Mouse (Mus musculus): Measurements from ENCODE around the gene Chrna4. TPM values are rescaled to one million over a fixed set of nuclear protein-coding genes. Genes with fewer than 3 reads are reported as not detected.
A peak's percentile ranks its signal among the peaks of the same experiment; 100 is the strongest.

Chrna4 gene
- total RNA-seq, 2 experiments from 2014 or later = not detected

DNA sequence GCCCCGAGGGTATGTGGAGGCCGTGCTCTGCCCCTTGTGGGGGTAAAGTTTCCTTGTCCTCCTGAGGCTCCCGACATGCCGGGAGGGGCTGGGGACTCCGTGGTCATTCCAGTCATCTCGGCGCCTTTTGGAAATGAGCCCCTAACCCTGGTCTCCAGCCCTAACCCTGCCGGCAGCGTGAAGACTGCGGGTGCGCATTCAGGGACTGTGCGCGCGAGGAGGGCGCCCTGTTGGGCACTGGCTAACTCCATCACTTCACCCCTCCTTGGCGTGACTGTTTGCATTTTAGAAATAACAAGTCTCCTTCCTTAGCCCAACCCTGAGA lies 4.0 kb downstream of the Chrna4 start:
- intact Hi-C loops (cut with DNase I) = no loop called here
- no peak for DNase-seq (ENCODE audit: low spot score)

DNA sequence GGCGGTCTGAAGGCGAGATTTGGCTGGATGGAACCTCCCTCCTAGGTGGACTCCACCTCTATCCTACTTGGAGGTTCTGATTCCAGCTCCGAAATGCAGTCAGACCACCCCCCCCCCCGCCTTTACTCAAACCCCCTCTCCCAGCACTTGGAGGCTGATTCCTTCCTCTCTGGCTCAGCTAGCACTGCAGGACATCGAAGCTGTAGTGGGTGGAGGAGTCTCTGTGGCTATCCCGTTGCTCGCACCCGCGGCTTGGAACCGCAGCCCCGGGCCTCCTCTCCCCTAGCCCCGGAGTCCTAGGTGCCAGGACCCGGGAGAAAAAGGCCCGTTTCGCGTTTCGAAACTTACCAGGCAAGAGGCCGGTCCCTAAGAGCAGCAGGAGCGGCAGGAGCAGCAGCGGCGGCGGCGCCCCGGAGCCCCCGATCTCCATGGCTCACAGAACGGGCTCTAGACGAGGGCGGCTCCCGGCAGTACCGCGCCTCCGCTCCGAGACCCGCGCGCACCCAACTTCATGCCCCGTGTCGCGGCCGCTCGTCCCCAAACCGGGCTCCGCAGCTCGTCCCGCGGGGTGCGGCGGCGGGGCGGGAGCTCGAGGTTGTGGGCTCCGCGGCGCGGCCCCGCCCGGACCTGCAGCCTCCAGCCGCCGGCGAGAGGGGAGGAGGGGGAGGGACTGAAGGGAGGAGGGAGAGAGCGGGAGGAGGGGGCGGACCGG lies 4.5 kb downstream of the Chrna4 start:
- no peak for DNase-seq (ENCODE audit: low spot score)
- intact Hi-C loops (cut with DNase I) = no loop called here

DNA sequence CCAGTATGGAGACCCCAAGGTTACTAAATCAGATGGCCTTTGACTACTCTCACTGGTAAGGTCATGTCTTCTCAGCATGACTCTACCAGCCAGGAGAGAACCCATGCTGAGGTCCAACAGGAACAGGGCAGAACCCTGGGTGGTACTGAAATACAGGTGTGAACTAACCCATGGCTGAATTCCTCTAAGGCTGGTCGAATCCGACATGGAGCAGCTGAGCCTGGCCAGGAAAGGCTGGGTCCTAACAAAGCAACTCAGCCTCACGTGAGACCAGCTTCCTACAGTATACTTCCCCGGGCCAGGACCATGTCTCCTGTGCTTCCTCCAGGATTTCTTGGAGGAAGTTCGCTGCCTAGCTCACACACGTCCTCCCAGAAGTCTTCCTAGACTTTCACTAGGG lies 6.8 kb downstream of the Chrna4 start:
- DNase-seq (ENCODE audit: low spot score) = no peak

DNA sequence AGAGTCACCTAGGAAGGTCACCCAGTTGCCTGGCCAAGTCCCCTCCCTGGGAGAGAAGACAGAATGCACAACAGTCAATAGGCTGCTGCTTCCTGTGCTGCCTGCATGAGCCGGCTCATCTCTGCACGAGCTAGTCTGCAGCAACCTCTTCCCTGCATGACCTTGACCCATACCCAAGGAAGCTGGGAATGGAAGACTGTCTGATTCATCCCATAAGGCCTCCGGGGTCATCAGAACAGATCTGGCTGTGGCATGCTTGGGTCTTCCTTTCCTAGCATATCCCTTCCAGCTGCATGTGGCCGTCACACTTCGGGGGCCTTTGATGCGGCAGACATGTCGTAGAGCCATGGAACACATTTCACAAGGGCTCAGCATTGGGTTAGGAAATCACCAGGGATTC lies 8.2 kb downstream of the Chrna4 start:
- intact Hi-C loops (cut with DNase I) = no loop called here
- no peak for DNase-seq (ENCODE audit: low spot score)

More for the DNA sequence above, 6.8 kb downstream of the Chrna4 start:
- intact Hi-C loops (cut with DNase I) = no loop called here

DNA sequence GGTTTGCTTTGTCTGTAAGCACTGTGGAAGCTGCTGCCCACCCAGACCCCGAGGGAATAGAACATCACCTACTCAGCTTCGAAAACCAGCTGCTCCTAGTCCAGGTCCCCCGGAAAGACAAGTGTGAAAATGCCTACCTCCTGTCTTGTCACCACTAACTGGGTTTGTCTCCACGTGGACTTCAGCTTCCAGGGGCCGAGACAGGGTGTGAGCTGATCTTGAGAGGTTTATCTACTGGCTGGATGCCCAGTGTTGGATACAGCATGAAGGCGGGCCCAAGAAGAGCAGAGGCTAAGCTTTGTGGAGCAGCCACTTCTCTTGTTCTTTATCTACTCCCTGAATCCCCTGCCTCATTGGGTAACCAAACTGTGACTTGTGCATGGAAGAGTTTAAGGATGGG lies 10.0 kb downstream of the Chrna4 start:
- intact Hi-C loops (cut with DNase I) = no loop called here
- no peak for DNase-seq (ENCODE audit: low spot score)

DNA sequence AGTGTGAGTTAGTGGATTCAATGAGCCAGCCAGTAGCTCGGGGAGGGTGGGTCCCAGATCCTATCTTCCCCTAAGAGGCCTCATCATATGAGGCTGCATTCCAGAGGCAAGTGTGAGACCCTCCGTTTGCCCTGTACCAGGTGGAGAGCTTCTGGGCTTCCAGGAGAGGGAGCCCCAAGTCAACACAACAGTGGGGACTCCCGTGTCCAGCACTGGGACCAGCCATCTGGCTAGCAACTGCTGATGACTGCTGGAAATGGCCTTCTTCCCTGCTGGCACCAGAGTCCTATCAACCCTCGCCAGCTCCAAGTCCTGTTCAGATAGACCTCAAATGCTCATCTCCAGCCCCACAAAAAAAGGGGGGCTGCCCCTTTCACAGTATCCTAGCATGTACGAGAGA lies 10.9 kb downstream of the Chrna4 start:
- DNase-seq (ENCODE audit: low spot score) = peak; percentile 8
- intact Hi-C loops (cut with DNase I) = no loop called here

DNA sequence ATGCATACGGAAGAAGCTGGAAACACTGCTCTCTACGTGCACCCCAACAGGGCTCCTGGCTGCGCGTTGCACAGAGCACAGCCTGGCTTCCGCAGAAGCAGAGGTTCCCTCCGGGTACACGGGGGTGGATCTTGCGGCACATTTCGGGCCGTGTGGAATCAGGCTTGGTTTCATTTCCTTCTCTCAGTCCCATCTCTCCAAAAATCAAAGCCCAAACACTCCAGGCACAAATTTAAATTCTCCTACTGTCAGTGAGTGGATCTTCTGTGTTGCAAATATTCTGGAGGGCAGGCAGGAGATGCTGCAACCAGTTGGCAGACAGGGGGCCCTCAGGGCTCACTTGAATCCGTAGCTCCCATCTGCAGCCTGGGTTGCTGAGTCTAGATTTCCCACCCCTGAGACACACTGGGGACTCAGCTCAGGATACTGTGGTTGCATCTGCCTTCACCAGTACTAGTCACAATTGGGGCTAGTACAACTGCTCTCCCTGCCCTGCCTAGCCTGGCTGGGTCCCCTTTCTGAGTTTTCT lies 11.9 kb downstream of the Chrna4 start:
- no peak for DNase-seq (ENCODE audit: low spot score)
- intact Hi-C loops (cut with DNase I) = no loop called here

DNA sequence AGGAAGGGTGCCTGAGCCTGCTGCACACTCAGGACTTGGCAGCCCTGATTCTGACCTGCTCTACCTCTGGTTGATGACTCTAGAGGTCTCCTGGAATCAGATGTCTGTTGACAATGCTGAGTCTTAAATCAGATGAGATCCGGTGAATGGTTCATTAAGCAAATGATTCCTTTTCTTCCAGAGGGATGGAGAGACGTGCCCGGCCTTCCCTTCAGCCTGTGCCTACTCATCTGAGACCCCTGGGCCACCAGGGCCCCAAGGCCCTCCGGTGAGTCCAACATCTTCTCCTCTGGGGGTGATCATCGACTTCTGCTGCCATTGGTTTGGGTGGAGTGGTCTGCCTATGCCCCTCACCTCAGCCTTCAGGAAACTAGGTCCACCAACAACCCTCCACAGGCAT lies 35.0 kb downstream of the Chrna4 start:
- DNase-seq (ENCODE audit: low spot score) = no peak
- intact Hi-C loops (cut with DNase I) = no loop called here

DNA sequence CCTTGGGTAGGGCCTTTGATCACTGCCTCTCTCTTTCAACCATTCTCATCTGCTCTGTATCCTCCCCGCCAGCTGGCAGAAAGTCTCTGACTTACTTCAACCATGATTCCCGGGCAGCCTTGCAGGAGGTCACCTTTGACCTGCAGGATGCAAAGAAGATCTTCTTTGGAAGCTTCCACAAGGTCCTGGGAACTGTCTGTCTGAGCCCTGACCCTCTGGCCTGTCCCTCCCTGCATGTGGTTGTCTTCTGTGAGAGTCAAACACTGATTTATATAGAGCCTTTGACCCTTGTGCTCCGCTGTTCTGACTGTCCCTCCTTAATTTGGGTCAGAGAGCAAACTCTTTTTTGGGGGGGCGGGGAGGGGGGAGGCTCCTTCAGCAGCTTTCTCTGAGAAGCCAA lies 36.3 kb downstream of the Chrna4 start:
- intact Hi-C loops (cut with DNase I) = no loop called here
- DNase-seq (ENCODE audit: low spot score) = no peak

DNA sequence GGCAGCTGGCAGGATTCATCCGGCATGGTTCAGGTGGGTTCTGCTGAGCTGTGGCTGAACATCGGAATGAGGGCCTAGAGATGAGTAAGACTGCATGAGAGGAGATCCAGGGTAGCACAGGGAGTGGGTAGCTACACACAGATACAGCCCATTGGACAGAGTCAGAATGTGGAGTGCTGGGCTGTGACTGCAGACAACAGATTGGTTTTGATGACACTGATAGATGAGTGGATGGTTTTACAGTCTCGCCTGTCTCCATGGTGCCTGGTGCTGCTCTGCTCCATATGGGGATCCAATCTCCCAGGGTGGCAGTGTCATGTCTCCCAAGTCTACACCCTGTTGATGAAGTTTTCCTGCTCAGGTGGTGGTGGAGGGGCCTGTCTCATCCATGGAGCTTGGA lies 46.4 kb downstream of the Chrna4 start:
- intact Hi-C loops (cut with DNase I) = loop anchor here (1.0 kb wide), 2 partner anchors 63 to 75 kb away; no protein-coding TSS in a partner anchor

DNA sequence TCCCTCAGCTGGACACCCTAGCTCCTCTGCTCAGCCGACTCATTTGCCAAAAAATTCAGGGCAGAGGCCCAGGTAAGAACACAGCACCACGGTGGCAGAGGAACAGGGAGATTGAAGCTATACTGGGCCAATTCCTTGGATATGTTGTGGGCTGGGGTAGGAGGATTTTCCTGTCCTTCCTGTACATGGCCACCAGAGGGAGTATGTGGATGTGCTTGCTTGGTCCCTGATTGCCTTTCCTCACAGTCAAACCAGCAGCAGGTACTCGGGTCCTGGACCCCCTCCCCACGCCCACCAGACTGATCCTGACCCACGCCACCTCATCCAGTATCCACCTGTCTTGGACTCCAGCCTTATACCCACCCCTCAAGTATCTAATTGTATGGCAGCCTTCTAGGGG lies 46.9 kb downstream of the Chrna4 start:
- DNase-seq (ENCODE audit: low spot score) = no peak

More for the DNA sequence above, 46.4 kb downstream of the Chrna4 start:
- DNase-seq (ENCODE audit: low spot score) = no peak

DNA sequence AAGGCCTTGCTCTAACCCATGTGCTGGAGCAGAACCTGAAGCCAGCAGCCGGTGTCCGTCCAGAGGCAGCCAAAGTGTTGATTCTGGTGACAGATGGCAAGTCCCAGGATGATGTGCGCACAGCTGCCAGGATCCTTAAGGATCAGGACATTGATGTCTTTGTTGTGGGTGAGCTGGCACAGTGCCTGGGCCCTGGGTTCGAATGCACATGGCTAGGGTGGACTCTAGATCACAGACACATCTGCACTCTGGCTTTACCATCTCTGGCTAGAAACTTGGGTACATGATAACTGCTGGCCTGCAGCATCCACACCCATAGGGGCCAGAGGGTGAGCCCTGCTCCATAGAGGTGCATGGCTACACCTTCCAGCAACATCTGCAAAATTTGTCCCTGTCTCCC lies 47.9 kb downstream of the Chrna4 start:
- intact Hi-C loops (cut with DNase I) = no loop called here
- DNase-seq (ENCODE audit: low spot score) = no peak

More for the DNA sequence above, 46.9 kb downstream of the Chrna4 start:
- intact Hi-C loops (cut with DNase I) = loop anchor here (1.0 kb wide), 2 partner anchors 64 to 76 kb away; no protein-coding TSS in a partner anchor

DNA sequence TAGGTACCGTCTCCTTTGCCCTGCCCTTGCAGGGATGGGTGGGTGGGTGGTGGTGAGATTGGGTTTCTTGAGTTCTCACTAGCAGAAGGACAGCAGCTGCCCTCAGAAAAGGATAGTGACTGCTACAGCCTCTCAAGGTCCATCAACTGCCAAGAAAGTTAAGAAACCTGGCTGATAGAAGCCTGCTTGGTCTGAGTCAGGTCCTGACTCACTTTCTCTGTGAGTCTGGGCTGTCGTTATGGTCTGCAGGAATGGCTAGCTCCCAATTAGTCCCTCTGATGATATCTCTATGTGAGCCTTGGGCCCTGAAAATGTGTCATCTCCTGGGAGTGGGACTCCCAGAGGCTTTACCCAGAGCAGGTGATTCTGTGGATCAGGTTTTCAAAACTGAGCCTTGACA lies 49.0 kb downstream of the Chrna4 start:
- intact Hi-C loops (cut with DNase I) = no loop called here
- DNase-seq (ENCODE audit: low spot score) = no peak

DNA sequence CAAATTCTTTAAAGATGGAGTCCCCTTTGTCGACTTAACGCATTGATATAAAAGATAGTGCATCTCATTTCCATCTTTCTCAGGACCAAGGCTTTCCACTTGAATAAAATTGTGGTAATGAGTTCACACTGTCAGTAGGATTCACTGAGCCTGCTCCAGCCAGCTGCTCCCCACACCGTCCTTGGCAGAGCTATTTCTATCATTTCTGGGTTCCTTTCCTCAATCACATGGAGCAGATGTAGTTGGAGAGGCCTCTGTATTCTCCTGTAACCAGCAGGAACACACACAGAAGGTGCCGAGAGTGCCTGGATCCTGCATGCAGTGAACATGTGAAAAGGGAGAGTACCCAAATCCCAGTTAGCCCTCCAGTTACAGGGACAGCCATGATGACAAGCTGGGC lies 53.0 kb downstream of the Chrna4 start:
- DNase-seq (ENCODE audit: low spot score) = no peak
- intact Hi-C loops (cut with DNase I) = no loop called here

DNA sequence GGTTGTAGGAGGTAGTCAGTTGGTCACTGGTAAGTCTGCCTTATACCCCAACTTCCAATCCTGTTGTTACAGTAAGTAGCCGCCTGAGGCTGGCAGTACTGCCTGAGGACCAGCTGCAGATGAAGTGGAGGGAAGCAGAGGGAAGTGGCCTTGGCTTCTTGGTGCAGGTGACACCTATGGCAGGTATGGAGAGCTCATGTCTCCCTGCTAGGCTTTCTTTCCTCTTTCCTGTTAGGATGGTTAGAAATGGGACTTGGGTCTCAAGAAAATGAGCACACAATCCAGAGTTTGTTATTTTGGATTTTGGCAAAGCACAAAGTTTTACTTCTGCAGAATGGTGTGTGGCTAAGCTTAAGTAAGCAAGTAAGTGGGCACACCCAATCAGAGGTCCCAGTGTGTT lies 54.4 kb downstream of the Chrna4 start:
- no peak for DNase-seq (ENCODE audit: low spot score)
- intact Hi-C loops (cut with DNase I) = no loop called here

DNA sequence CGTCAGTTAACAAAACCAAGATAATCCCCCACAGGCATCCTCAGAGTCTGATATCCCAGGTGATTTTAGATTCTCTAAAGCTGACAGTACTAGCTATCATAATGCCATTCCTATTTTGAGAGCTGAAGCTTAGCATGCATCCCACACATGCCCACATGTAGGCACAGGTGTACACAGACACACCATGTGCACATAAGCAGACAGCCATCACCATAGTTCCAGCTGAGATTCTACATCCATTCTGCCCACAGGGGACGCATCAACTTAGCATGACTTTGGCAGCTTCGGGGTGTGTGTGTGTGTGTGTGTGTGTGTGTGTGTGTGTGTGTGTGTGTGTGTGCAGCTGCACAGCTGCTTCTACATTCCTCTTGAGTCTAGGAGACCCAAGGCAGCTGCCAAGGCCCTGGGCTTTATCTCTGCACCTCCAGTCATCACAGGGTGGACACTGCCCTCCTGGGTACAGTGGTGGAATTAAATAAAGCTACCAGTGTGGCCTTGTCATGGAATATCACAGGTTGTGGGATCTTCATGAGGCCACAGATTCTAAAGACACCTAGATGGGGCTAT lies 54.9 kb downstream of the Chrna4 start:
- intact Hi-C loops (cut with DNase I) = no loop called here
- DNase-seq (ENCODE audit: low spot score) = no peak

DNA sequence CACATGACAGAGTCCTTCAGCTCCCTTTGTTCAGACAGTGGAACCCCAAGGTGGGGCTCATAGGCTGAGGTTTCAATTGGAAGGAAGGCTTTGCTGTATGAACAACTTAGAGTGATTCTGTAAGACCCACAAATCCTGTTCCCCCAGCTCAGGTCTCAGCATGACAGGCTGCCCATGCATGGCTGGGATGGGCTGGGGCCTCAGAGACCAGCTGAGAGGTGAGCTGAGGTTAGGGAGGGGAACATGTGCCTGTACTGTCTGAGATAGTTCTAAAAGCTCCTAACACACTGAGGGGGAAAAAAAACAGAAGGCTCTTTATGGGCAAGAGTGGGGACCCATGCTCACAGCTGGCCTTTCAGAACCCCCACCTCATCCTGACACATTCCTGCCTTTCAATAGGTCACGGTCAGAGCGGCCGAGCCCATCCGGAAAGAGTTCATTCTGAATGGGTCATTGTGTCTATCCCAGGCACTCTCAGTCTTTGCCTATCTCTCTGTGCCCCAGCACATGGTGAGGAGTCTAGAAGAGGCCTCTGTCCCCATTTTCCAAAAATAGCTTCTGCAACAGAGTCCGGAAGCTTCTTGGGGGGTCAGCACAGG lies 55.8 kb downstream of the Chrna4 start:
- intact Hi-C loops (cut with DNase I) = no loop called here
- DNase-seq (ENCODE audit: low spot score) = no peak

DNA sequence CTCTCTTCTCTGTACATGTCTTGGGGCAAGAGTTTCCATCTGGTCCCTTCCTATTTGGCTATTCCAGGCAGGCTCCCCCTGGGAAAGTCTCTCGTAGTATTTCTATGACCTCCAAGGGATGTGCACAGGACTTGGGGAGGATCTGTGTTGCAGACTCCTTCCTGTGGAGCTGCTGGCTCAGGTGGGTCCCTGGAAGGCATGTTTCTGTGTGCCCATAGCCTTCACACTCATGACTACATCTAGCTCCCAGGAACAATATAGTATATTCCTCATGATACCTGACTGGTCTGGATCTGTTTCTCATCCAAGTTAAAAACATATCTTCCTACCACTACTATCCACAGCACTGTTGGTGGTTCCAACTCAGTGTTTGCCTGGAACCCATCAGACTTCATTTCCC lies 56.3 kb downstream of the Chrna4 start:
- no peak for DNase-seq (ENCODE audit: low spot score)
- intact Hi-C loops (cut with DNase I) = no loop called here

DNA sequence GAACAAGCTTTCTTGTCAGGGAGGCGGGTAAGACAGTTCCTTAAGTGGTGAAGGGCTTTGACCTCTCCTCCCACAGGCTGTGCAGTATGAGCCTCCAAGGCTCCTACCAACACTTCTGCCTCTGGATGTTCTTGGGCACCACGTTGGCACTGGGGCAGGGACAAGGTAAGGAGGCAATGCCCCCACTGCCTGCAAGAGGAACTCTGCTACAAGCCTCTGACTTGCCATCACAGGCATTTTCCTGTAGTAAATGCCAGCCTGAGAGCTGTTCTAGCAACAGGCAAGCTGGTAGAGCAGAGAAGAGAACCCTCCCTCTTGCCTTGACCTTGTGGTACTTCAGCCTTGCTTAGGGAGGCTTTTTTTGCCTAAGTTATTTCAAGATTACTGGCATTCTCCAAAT lies 56.9 kb downstream of the Chrna4 start, which contains the start of gene Col20a1:
Gene Col20a1, plus strand, starts transcription at position 87 of the 400 bp plus-strand sequence.
- DNase-seq (ENCODE audit: low spot score) = no peak
- intact Hi-C loops (cut with DNase I) = no loop called here

DNA sequence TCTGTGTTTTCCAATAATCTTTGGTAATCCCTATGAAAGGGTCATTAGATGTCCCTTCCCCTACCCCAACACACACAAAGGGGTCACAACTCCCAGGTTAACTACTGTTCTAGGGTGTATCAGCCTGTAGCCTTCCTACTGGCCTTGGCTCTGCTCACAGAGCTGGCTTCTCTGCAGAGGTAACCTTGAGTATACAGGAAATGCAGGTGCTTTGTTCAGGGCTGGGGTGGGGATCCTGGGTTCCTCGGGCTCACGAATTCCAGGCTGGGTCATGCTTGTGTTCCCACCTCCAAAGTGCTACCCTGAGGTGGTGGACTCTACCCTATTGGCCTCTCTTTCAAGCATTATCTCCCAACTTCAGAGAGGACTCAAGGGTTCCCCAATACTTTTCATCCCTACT lies 57.7 kb downstream of the Chrna4 start:
- intact Hi-C loops (cut with DNase I) = no loop called here
- DNase-seq (ENCODE audit: low spot score) = no peak

DNA sequence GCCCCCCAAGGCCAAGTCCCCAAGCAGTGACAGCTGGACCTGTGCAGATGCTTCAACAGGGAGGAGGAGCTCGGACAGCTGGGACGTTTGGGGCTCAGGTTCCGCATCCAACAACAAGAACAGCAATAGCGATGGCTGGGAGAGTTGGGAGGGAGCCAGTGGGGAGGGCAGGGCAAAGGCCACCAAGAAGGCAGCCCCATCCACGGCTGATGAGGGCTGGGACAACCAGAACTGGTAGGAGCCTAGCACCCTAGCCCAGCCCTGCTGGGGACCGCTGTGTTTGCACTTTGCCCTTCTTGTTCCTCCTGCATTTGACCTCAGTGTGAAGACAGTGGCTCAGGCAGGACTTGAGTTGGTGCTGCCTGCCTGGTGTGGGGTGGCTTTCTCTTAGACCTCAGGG lies 62.2 kb downstream of the Chrna4 start:
- intact Hi-C loops (cut with DNase I) = no loop called here
- no peak for DNase-seq (ENCODE audit: low spot score)

Data from heart, postnatal 25 days (tissue).